8 mouse cellular contexts compared by ENCODE assay signal in genomic region chr1:134962053-134962803, GRCm38 (mm10). TPM values are rescaled to one million over a fixed set of nuclear protein-coding genes. Genes with fewer than 3 reads are reported as not detected.
DNase-seq lines count a peak whose midpoint lies in the region; ATAC-seq and TF ChIP-seq lines count a peak whose summit lies in the region.

TSS of gene Ube2t (plus strand) at chr1:134962565.

- no peak for TF ChIP-seq CTCF in lung, adult 2 months (IDR thresholded peaks at IDR 0.05; ENCODE audit: insufficient read depth, low read length)

- H3K4me1 ChIP-seq in ES-E14 (ENCODE audit: control insufficient read depth in 2 of 2, insufficient read depth in 2 of 2, low read length in 2 of 2, poor library complexity in 1 of 2), result peaks cover 0 to 4% of the 10 kb centered on the region in 2 experiments; a peak in 1 of 4 replicates
- peaks cover 12% of the 10 kb centered on the region for H3K4me1 ChIP-seq in forebrain, embryonic 15.5 days
- H3K4me1 ChIP-seq in lung, adult 2 months (ENCODE audit: control insufficient read depth, insufficient read depth, low read length), result no peaks in the 10 kb centered on the region; the same call in 1 of the 2 replicates

- H3K27ac ChIP-seq in ES-E14 (ENCODE audit: insufficient read depth, low read depth, low read length, poor library complexity, severe bottlenecking), result peak within 1 kb of the TSS; percentile 64
- no peak within 1 kb of the TSS for H3K27ac ChIP-seq in forebrain, embryonic 15.5 days (replicated peaks)

- DNase-seq in ES-E14 (ENCODE audit: low read depth, low spot score), result peak; percentile 92
- peak; percentile 93 for DNase-seq in cerebellum, adult 11-12 months
- peak; percentile 90 for DNase-seq in heart, postnatal 25 days (ENCODE audit: low spot score)
- peak; percentile 91 to 96 for DNase-seq in layer of hippocampus, adult 18-20 months (ENCODE audit: low spot score in 2 of 2)
- DNase-seq in lung, adult 2 months, result peak; percentile 94
- DNase-seq in thymus, adult 18-20 months, result peak; percentile 94 to 96

- WGBS in forebrain, embryonic 15.5 days, result 3% methylated on average over 50 of the region's 50 CpGs
- WGBS in lung, adult 2 months, result 2% methylated on average over 50 of the region's 50 CpGs

- ATAC-seq in forebrain, embryonic 15.5 days (replicated peaks), result peak; percentile 100
- peak; percentile 99 for ATAC-seq in neutrophil, adult 5-6 weeks (ENCODE audit: extremely low read depth, insufficient number of reproducible peaks, low FRiP score, poor library complexity, severe bottlenecking)

- in situ Hi-C loops in ES-E14 (cut with MboI; ENCODE audit: low sequenced_read_pairs in 2 of 2, unreplicated experiment in 2 of 2), result no loop called here

- no peaks in the 10 kb centered on the region for H3K9me3 ChIP-seq in ES-E14 (ENCODE audit: control insufficient read depth, insufficient read depth, low read depth, low read length)
- H3K9me3 ChIP-seq in forebrain, embryonic 15.5 days, result no peaks in the 10 kb centered on the region

- peak within 1 kb of the TSS; percentile 82 to 87 for H3K4me3 ChIP-seq in ES-E14 (ENCODE audit: insufficient read depth in 1 of 2, low read depth in 1 of 2, low read length in 2 of 2, poor library complexity in 1 of 2, severe bottlenecking in 1 of 2)
- H3K4me3 ChIP-seq in forebrain, embryonic 15.5 days, result peak within 1 kb of the TSS; percentile 76
- H3K4me3 ChIP-seq in lung, adult 2 months (replicated peaks; ENCODE audit: extremely low read depth, low read depth, low read length), result peak within 1 kb of the TSS; percentile 80

- H3K27me3 ChIP-seq in forebrain, embryonic 15.5 days, result 0 out of 2 replicates have a peak, but pooled peaks cover 3% of the 10 kb centered on the region

- peak within 1 kb of the TSS; percentile 57 for H3K4me2 ChIP-seq in forebrain, embryonic 15.5 days (replicated peaks)

- H3K9ac ChIP-seq in ES-E14 (ENCODE audit: insufficient read depth, low read depth, low read length, poor library complexity, severe bottlenecking), result peak within 1 kb of the TSS; percentile 85
- H3K9ac ChIP-seq in forebrain, embryonic 15.5 days (replicated peaks), result peak within 1 kb of the TSS; percentile 61

- intact Hi-C loops in heart, postnatal 25 days (cut with DNase I), result loop anchor here (10.0 kb wide), 1 partner anchor 237 kb away; no protein-coding TSS in a partner anchor

- no peak for TF ChIP-seq POLR2A in lung, adult 2 months (IDR thresholded peaks at IDR 0.05; ENCODE audit: borderline replicate concordance, extremely low read depth, low read depth, low read length)

- H3K36me3 ChIP-seq in ES-E14 (ENCODE audit: control insufficient read depth, insufficient read depth, low read length, poor library complexity, severe bottlenecking), result peaks cover 6% of the 10 kb centered on the region; the same call in 1 of the 2 replicates
- no peaks in the 10 kb centered on the region for H3K36me3 ChIP-seq in forebrain, embryonic 15.5 days

TF ChIP-seq in ES-E14, 5 proteins besides CTCF, POLR2A, EP300 and RAD21:
- TF ChIP-seq ZNF384 (IDR thresholded peaks at IDR 0.05; ENCODE audit: low read depth, low read length) (no peak), CHD2 (IDR thresholded peaks at IDR 0.05; ENCODE audit: low read depth, low read length) (peak; percentile 90)

RNA-seq across cellular contexts. Expression of gene Ube2t, which starts in this region (rescaled TPM):
- 24.2 and 29.7 TPM in 2 replicates for total RNA-seq in ES-E14 (2012; rRNA removed)
- 26.8 and 30.3 TPM in 2 replicates for polyA plus RNA-seq in forebrain, embryonic 15.5 days (2015; fragmentation: Nextera tagmentation; extraction: Ambion mirVana)
- total RNA-seq in heart, postnatal 25 days (2021), result 1 to 10 TPM; 4.4 to 7.6 TPM
- 1 to 10 TPM; 1.1 to 2.2 TPM for total RNA-seq in layer of hippocampus, adult 18-20 months (2021)
- polyA plus RNA-seq in lung, adult 2 months (2012; rRNA removed), result 0.77 and 1.1 TPM in 2 replicates
- 2.9 and 4.1 TPM in 2 replicates for total RNA-seq in neutrophil, adult 5-6 weeks (2017)

Comparison
In these comparisons a context has a peak if more than half of its experiments do, and no peak if none do; other contexts are left out.
1. RNA of gene Ube2t (polyA plus RNA-seq): 26.8 to 30.3 TPM in forebrain, embryonic 15.5 days; 0.77 to 1.1 TPM in lung, adult 2 months; every median in the first group is over 10 times any median in the second.
2. Peak in every context shown above with its lines, with median percentiles within 50 percentile points of each other: DNase-seq and H3K4me3 ChIP-seq.